ENCODE assay signal across 9 mouse cellular contexts in the genomic region with DNA sequence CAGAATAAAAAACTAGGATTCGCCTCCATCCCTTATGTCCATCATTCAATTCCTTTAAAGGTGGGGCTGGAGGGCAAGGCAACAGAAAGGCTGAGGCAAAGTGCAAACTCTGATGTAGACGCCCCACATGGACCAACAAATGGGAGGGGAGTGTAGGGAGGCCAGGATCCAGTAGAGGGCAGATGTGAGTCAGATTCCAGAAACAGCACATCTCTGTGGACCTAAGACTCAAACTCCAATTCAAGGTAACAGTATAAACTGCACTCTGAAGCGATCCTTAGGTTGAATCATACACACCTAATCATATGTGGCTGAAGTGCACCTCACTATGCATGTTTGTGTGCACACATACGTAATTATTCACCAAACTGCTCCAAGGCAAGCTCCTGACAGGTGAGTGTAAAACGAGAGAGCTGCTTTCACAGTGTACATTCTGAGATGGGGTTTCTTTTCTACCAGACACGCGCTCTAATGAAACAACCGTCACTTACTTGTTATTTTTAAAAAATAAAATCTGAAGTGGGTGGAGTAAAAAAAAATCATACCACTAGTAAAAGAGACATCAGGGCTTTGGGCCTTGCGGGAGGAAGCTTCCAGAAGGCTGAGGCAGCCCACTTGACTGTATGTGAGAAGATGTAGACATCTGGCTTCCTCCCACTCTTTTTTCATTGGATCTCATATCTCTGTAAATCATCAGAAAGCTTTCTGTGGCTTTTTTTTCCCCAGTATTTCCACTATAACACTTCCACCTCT.
A peak's percentile ranks its signal among the peaks of the same experiment; 100 is the strongest.
DNase-seq lines count a peak whose midpoint lies in the region.
"Had no signal": no experiment of that assay in that cellular context is flagged by ENCODE, and none has a peak within 500 bp of the region (broad histone marks: within the 10 kb centered on the region; RNA-seq: fewer than 3 reads in every experiment).

No protein-coding gene starts in this region.

- 58% methylated on average over 9 of the region's 9 CpGs for whole genome bisulfite sequencing in heart, embryonic 10.5 days

- DNase-seq in heart, adult 18-20 months, result peak; percentile 34 to 76
- DNase-seq in heart, embryonic 10.5 days (ENCODE audit: low spot score), result no peak
- peak; percentile 54 for DNase-seq in MEL-GATA-1-ER (ENCODE audit: extremely low read depth, low read depth)
- peak; percentile 43 for DNase-seq in cerebellum, adult 8-10 months
- DNase-seq in frontal cortex, postnatal 25 days (ENCODE audit: low spot score in 2 of 2), result peak; percentile 60 to 70
- peak; percentile 72 to 83 for DNase-seq in kidney, postnatal 25 days
- DNase-seq in lung, adult 18-20 months, result peak; percentile 42 to 47
- peak; percentile 68 for DNase-seq in right cerebral cortex, postnatal 14 days

- no peak overlapping the region for H3K27ac ChIP-seq in heart, embryonic 10.5 days
- H3K27ac ChIP-seq: liver, embryonic 15.5 days had no signal

- no peaks in the 10 kb centered on the region for H3K27me3 ChIP-seq in heart, embryonic 10.5 days (ENCODE audit: insufficient read depth, poor library complexity, severe bottlenecking)

- H3K9me3 ChIP-seq in heart, embryonic 10.5 days, result no peaks in the 10 kb centered on the region
- H3K9me3 ChIP-seq: liver, embryonic 15.5 days had no signal

- H3K4me1 ChIP-seq in heart, embryonic 10.5 days, result no peaks in the 10 kb centered on the region

- H3K4me3 ChIP-seq in heart, embryonic 10.5 days, result no peak overlapping the region
- H3K4me3 ChIP-seq: liver, embryonic 15.5 days had no signal

- no peaks in the 10 kb centered on the region for H3K36me3 ChIP-seq in heart, embryonic 10.5 days
- H3K36me3 ChIP-seq: liver, embryonic 15.5 days had no signal
